Mouse (Mus musculus) kidney, adult 11 months (tissue): Measurements from ENCODE around the gene Auts2.

Experiments
- DNase-seq: peaks from one replicate; pipeline ENCODE4 v3.0.0; 2022

Auts2 gene

GRCm38 (mm10) chr5:131585684-131586331 is 957.3 kb downstream of the Auts2 start:
- DNase-seq: no peak

GRCm38 (mm10) chr5:131584260-131585135 is 958.6 kb downstream of the Auts2 start:
- DNase-seq: peak; percentile 84

- no peak for DNase-seq
Measured at GRCm38 (mm10) chr5:131581110-131582050, 961.8 kb downstream of the Auts2 start.

- no peak for DNase-seq
Measured at GRCm38 (mm10) chr5:131578737-131579136, 964.4 kb downstream of the Auts2 start.

- DNase-seq: no peak
Measured at GRCm38 (mm10) chr5:131575733-131576265, 967.3 kb downstream of the Auts2 start.

GRCm38 (mm10) chr5:131575086-131575514 is 968.0 kb downstream of the Auts2 start:
- no peak for DNase-seq

- no peak for DNase-seq
Measured at GRCm38 (mm10) chr5:131574469-131575085, 968.6 kb downstream of the Auts2 start.

GRCm38 (mm10) chr5:131573296-131574177 is 969.6 kb downstream of the Auts2 start:
- DNase-seq: no peak

- DNase-seq: no peak
Measured at GRCm38 (mm10) chr5:131566032-131566431, 977.1 kb downstream of the Auts2 start.

- DNase-seq: no peak
Measured at GRCm38 (mm10) chr5:131563630-131564252, 979.4 kb downstream of the Auts2 start.

- peak; percentile 15 for DNase-seq
Measured at GRCm38 (mm10) chr5:131560773-131561560, 982.2 kb downstream of the Auts2 start.

GRCm38 (mm10) chr5:131558403-131559174 is 984.6 kb downstream of the Auts2 start:
- DNase-seq: no peak

GRCm38 (mm10) chr5:131557591-131558385 is 985.4 kb downstream of the Auts2 start:
- DNase-seq: no peak

- no peak for DNase-seq
Measured at GRCm38 (mm10) chr5:131548932-131549563, 994.1 kb downstream of the Auts2 start.

- DNase-seq: no peak
Measured at GRCm38 (mm10) chr5:131547926-131548325, 995.2 kb downstream of the Auts2 start.

GRCm38 (mm10) chr5:131546414-131546813 is 996.7 kb downstream of the Auts2 start:
- DNase-seq: no peak

GRCm38 (mm10) chr5:131544381-131544780 is 998.8 kb downstream of the Auts2 start:
- DNase-seq: no peak
